Mouse (Mus musculus) megakaryocyte, embryonic 14.5 days (primary cell): ENCODE data around the gene Prex1. TPM values are rescaled to one million over a fixed set of nuclear protein-coding genes. Genes with fewer than 3 reads are reported as not detected.

Source experiments
- H3K27me3 ChIP-seq: replicated peaks from 2 replicates; pipeline ENCODE3; 2012; ENCODE audit warnings: inconsistent platforms
- H3K36me3 ChIP-seq: replicated peaks from 2 replicates; pipeline ENCODE3; 2012; ENCODE audit warnings: low read length, inconsistent platforms, mixed read lengths
- H3K4me1 ChIP-seq: 2 replicates; pipeline ENCODE4 v1.6.1; 2012; ENCODE audit warnings: inconsistent platforms
- H3K4me3 ChIP-seq: replicated peaks from 2 replicates; pipeline ENCODE3; 2012; ENCODE audit warnings: moderate library complexity, mild to moderate bottlenecking, inconsistent platforms
- H3K9me3 ChIP-seq: 2 replicates; pipeline ENCODE4 v1.6.1; 2012; ENCODE audit warnings: inconsistent platforms
- FLI1 ChIP-seq: IDR thresholded peaks from 2 replicates; pipeline ENCODE4 v1.6.1; 2012; ENCODE audit warnings: low read length, inconsistent platforms, mixed read lengths
- GATA1 ChIP-seq: IDR thresholded peaks from 3 replicates; pipeline ENCODE4 v1.6.1; 2012; ENCODE audit warnings: mixed read lengths, low read length, inconsistent platforms, borderline replicate concordance
- polyA plus RNA-seq: library from polyadenylated mRNA; stranded (reverse); fragments of >175 nt; gene quantifications from 2 replicates; pipeline ENCODE4 v1.2.3, GENCODE M21; 2012; ENCODE audit warnings: low replicate concordance; ENCODE audit not compliant: insufficient read depth

Gene Prex1
- polyA plus RNA-seq, 1 experiment: 14.4 TPM

GRCm38 (mm10) chr2:166617706-166618105 lies 95.9 kb downstream of the Prex1 start:
- peaks cover 67% of the 10 kb centered on the region for H3K4me1 ChIP-seq
- H3K4me3 ChIP-seq: no peak overlapping the region
- no peak for TF ChIP-seq FLI1
- no peak for TF ChIP-seq GATA1
- H3K27me3 ChIP-seq: peaks cover 67% of the 10 kb centered on the region
- H3K36me3 ChIP-seq: peaks cover 38% of the 10 kb centered on the region
- peaks cover 18% of the 10 kb centered on the region for H3K9me3 ChIP-seq

- Histone ChIP-seq H3K9me3 (peaks cover 20% of the 10 kb centered on the region), H3K4me3 (no peak overlapping the region), H3K4me1 (peaks cover 48% of the 10 kb centered on the region), H3K36me3 (peaks cover 44% of the 10 kb centered on the region), H3K27me3 (peaks cover 69% of the 10 kb centered on the region)
- no peak for TF ChIP-seq FLI1
- no peak for TF ChIP-seq GATA1
These were observed 98.1 kb downstream of the Prex1 start for GRCm38 (mm10) chr2:166615338-166616075.

- H3K4me1 ChIP-seq: peaks cover 45% of the 10 kb centered on the region
- H3K27me3 ChIP-seq: peaks cover 74% of the 10 kb centered on the region
- H3K4me3 ChIP-seq: no peak overlapping the region
- peaks cover 7% of the 10 kb centered on the region for H3K9me3 ChIP-seq
- TF ChIP-seq FLI1 (no peak), GATA1 (no peak)
- H3K36me3 ChIP-seq: peaks cover 37% of the 10 kb centered on the region
These were observed 103.4 kb downstream of the Prex1 start for GRCm38 (mm10) chr2:166610271-166610670.

- Histone ChIP-seq H3K9me3 (peaks cover 7% of the 10 kb centered on the region), H3K4me3 (no peak overlapping the region), H3K36me3 (peaks cover 31% of the 10 kb centered on the region), H3K4me1 (peaks cover 47% of the 10 kb centered on the region), H3K27me3 (peaks cover 78% of the 10 kb centered on the region)
- no peak for TF ChIP-seq GATA1
- no peak for TF ChIP-seq FLI1
These were observed 105.1 kb downstream of the Prex1 start for GRCm38 (mm10) chr2:166608509-166608908.

- Histone ChIP-seq H3K4me3 (no peak overlapping the region), H3K4me1 (peaks cover 47% of the 10 kb centered on the region), H3K36me3 (peaks cover 28% of the 10 kb centered on the region), H3K27me3 (peaks cover 86% of the 10 kb centered on the region), H3K9me3 (no peaks in the 10 kb centered on the region)
- TF ChIP-seq FLI1 (no peak), GATA1 (no peak)
These were observed 107.0 kb downstream of the Prex1 start for GRCm38 (mm10) chr2:166606481-166607245.

- Histone ChIP-seq H3K9me3 (no peaks in the 10 kb centered on the region), H3K4me1 (peaks cover 47% of the 10 kb centered on the region), H3K36me3 (peaks cover 32% of the 10 kb centered on the region), H3K4me3 (no peak overlapping the region), H3K27me3 (peaks cover 87% of the 10 kb centered on the region)
- TF ChIP-seq FLI1 (no peak), GATA1 (no peak)
These were observed 107.6 kb downstream of the Prex1 start for GRCm38 (mm10) chr2:166606053-166606452.

GRCm38 (mm10) chr2:166605164-166605831 lies 108.3 kb downstream of the Prex1 start:
- H3K27me3 ChIP-seq: peaks cover 89% of the 10 kb centered on the region
- no peaks in the 10 kb centered on the region for H3K9me3 ChIP-seq
- no peak overlapping the region for H3K4me3 ChIP-seq
- peaks cover 30% of the 10 kb centered on the region for H3K36me3 ChIP-seq
- TF ChIP-seq FLI1 (no peak), GATA1 (no peak)
- H3K4me1 ChIP-seq: peaks cover 46% of the 10 kb centered on the region

GRCm38 (mm10) chr2:166602948-166603347 lies 110.7 kb downstream of the Prex1 start:
- Histone ChIP-seq H3K27me3 (peaks cover 88% of the 10 kb centered on the region), H3K36me3 (peaks cover 29% of the 10 kb centered on the region), H3K4me3 (no peak overlapping the region), H3K4me1 (peaks cover 45% of the 10 kb centered on the region), H3K9me3 (no peaks in the 10 kb centered on the region)
- TF ChIP-seq GATA1 (no peak), FLI1 (no peak)

GRCm38 (mm10) chr2:166601420-166601819 lies 112.2 kb downstream of the Prex1 start:
- H3K4me3 ChIP-seq: no peak overlapping the region
- H3K4me1 ChIP-seq: peaks cover 29% of the 10 kb centered on the region
- peaks cover 89% of the 10 kb centered on the region for H3K27me3 ChIP-seq
- TF ChIP-seq GATA1 (no peak), FLI1 (no peak)
- H3K9me3 ChIP-seq: no peaks in the 10 kb centered on the region
- peaks cover 35% of the 10 kb centered on the region for H3K36me3 ChIP-seq
